Mouse (Mus musculus): ENCODE measurements around the gene Dock3.

Gene Dock3

DNA sequence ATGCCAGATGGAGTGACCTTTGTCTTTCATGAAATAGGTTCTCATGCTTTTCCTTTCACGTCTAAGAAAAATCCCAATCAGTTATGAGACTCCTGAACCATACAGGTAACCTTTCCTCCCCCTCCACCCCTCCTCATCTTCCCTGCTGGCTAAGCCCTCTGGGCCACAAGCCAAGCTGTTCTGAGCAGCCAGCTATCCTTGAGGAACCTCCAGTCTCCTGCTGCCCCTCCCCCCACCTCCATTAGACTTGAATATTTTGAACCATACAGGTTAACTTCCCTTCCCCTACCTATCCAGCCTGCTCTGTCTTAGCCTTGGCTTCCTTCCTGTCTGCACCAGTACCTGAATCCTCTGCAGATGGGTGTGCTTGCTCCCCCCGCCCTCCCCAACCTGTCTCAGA is 204.1 kb downstream of the Dock3 start:
- DNase-seq (ENCODE audit: low read depth, low spot score) = no peak

- no peak for DNase-seq (ENCODE audit: low read depth, low spot score)
These were observed 221.9 kb downstream of the Dock3 start for GRCm38 (mm10) chr9:107009841-107010240.

GRCm38 (mm10) chr9:107003187-107003586 is 228.5 kb downstream of the Dock3 start:
- DNase-seq (ENCODE audit: low read depth, low spot score) = no peak

- no peak for DNase-seq (ENCODE audit: low read depth, low spot score)
These were observed 261.0 kb downstream of the Dock3 start for GRCm38 (mm10) chr9:106970742-106971141.

DNA sequence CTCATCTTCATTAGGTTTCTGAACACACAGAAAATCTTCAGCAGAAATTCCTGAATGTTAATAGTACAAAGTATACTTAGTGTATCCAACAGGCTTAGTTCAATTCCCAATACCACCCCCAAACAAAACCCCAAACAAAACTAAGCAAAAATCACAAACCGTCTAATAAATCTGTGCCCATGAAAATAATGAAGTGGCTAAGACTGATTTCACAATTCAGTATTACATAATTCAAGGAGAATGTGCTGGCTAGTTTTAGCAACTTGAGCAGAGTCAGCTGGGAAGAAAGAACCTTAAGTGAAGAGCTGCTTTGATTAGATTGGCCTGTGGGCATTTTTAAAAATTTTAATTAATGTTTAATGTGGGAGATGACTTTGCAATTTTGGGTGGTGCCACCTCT is 273.3 kb downstream of the Dock3 start:
- no peak for DNase-seq (ENCODE audit: low read depth, low spot score)

DNA sequence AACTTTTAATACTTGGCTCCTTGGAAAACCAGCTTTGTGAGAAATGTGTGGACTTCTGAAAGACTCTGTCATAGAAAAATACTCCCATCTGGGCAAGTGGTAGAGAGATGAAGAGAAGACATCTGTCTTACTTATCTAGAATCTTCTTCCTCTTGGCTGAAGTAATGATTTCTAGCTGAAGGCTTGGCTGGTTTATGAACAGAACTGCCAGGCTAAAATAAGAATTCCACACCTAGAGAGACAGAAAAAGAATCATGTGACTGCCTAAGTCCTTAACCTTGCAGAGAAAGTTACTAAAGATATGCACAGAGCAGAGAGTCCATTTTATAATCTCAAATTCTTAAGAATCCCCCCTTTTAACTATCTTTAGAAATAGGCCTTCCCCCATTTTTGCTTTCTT is 276.2 kb downstream of the Dock3 start:
- DNase-seq (ENCODE audit: low read depth, low spot score) = no peak

- no peak for DNase-seq (ENCODE audit: low read depth, low spot score)
These were observed 296.7 kb downstream of the Dock3 start for GRCm38 (mm10) chr9:106934998-106935397.

GRCm38 (mm10) chr9:106914878-106915277 is 316.8 kb downstream of the Dock3 start:
- no peak for DNase-seq (ENCODE audit: low read depth, low spot score)

DNA sequence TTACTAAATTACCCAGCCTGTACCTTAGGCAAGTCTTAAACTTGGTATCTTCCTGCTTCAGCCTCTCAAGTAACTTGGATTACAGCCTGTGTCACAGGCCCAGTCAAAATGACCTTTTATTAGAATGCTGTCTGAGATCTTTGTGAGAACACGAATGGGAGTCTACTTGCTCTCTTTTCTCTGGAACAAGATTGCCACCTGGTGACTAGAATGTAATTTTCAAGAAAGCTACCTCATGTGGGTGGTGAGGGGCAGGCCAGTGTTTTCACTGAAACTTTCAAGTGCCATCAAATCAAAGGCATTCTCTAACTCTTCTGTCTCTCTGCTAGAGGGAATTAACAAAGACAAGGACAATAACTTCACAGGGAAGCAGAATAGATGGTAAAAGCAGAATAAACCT is 317.9 kb downstream of the Dock3 start:
- DNase-seq (ENCODE audit: low read depth, low spot score) = no peak

DNA sequence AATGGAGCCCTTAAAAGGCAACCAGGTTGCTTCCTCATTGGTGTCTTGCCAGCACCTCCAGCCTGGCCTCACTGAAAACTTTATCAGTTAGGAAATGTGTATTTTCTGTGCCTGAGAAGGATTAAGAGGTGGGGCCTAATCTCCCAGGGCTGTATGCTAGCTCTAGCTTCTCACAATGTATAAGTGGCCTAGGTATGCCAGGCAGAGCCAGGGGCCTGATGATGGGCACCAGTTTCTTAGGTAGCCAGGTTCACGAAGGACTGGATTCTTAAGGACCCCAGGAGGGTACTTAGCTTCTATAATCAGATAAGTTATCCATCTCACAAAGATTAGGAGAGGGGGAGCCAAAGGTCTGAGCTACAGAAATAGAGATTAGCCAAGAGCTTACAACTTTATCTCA is 320.1 kb downstream of the Dock3 start:
- DNase-seq (ENCODE audit: low read depth, low spot score) = no peak

GRCm38 (mm10) chr9:106908715-106909114 is 323.0 kb downstream of the Dock3 start:
- DNase-seq (ENCODE audit: low read depth, low spot score) = no peak

DNA sequence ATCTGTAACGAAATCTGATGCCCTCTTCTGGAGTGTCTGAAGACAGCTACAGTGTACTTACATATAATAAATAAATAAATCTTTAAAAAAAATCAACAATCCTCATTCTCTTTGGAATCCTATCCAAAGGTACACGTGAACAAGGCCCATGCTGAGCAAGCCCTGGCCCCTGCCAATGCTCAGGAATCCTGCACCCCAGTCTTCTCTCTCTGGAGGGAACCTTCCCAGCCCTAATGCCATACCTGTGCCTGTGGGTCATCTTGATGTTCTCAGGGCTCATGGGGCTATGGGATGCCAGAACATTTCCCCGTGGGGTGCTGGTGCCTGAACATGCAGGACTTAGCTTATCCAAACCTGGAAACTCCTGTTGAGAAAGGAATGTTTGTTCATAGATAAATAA is 323.5 kb downstream of the Dock3 start:
- no peak for DNase-seq (ENCODE audit: low read depth, low spot score)

- no peak for DNase-seq (ENCODE audit: low read depth, low spot score)
These were observed 325.1 kb downstream of the Dock3 start for GRCm38 (mm10) chr9:106906597-106906996.

- no peak for DNase-seq (ENCODE audit: low read depth, low spot score)
These were observed 327.9 kb downstream of the Dock3 start for GRCm38 (mm10) chr9:106903791-106904134.

GRCm38 (mm10) chr9:106903099-106903790 is 328.5 kb downstream of the Dock3 start:
- DNase-seq (ENCODE audit: low read depth, low spot score) = no peak

DNA sequence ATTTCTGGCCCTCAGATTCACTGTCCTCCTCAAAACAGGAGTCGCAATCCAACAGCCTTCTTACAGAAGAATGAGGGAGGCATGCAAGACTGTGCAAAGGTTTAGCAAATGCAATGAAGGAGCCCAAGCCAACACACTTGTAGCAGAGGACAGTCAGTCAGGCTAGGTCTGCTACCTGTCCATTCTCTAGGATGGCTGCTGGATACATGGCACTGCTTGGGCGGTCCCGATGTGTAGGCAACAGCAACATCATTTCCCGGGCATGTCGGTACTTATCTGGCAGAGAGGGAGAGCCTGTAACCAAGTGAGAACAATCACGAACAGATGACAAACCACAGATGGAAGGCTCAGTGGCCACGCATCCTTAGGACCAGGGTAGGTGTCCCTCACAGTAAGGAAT is 330.1 kb downstream of the Dock3 start:
- DNase-seq (ENCODE audit: low read depth, low spot score) = no peak

- DNase-seq (ENCODE audit: low read depth, low spot score) = no peak
These were observed 332.8 kb downstream of the Dock3 start for GRCm38 (mm10) chr9:106898901-106899300.

- DNase-seq (ENCODE audit: low read depth, low spot score) = no peak
These were observed 338.4 kb downstream of the Dock3 start for GRCm38 (mm10) chr9:106893327-106893726.

GRCm38 (mm10) chr9:106892552-106892875 is 339.2 kb downstream of the Dock3 start:
- no peak for DNase-seq (ENCODE audit: low read depth, low spot score)

GRCm38 (mm10) chr9:106891829-106892551 is 339.7 kb downstream of the Dock3 start, which contains the start of gene Manf:
Gene Manf, minus strand, starts transcription at chr9:106891979.
- peak; percentile 94 for DNase-seq (ENCODE audit: low read depth, low spot score)

- DNase-seq (ENCODE audit: low read depth, low spot score) = no peak
These were observed 340.4 kb downstream of the Dock3 start for GRCm38 (mm10) chr9:106891341-106891741.

DNA sequence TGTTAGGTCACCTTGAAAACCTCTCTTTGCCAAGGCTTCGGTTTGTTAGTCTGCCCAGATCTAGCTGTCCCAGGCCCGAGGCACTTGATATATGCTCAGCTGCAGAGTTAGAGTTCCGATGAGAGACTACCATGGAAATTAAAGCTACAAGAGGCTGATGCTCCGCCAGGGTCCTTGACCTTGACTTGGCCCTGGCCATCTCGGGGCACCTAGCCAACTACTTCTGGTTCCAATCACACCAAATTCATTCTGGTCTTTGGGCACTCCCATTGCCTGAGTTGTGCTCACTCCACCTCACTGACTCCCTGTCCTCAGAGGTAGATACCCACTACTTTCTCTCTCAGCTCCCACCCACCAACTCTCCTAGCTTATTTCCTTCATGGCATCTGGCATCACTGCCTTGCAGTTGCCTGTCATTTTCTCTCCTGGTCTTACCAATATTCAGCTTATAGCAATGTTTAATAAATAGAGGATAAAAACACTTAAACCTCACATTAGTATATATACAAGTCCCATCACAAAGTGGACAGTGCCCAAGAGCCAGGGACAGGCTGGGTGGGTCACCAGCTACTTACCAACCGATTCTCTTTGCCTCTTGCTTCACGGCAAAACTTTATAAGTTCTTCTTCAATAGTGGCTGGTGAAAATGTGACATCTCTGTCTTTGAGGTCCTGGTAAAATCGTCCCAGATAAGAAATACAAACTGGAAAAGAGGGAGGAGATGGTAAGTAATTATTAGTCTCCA is 341.0 kb downstream of the Dock3 start:
- DNase-seq (ENCODE audit: low read depth, low spot score) = no peak

DNA sequence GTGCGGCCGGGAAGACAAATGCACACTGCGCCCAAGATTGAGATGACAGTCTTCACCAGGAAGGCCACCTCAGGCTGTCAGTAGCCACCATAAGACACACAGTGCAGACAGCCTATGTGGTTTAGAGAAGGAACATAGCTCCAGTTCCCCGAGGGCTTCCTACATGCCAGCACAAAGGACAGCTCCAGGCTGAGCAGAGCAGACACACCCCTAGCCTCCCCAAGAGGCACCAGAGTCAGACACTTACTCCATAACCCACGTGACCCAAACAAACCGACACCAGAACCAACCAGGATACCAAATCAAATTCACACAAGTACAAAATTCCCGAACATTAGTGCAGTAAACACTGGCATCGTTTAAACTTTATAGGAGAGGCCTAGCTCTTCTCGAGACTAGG is 342.4 kb downstream of the Dock3 start:
- DNase-seq (ENCODE audit: low read depth, low spot score) = no peak
